Mouse (Mus musculus) kidney, embryonic 15.5 days (tissue): ENCODE measurements around the gene Cfap43. TPM values are rescaled to one million over a fixed set of nuclear protein-coding genes. Genes with fewer than 3 reads are reported as not detected.

Source experiments
- ATAC-seq: fragments of 200-750 bp; cut with Nextera tagmentation; replicated peaks from 2 replicates; pipeline ENCODE4 v1.8.0; 2017; ENCODE audit warnings: moderate TSS enrichment; ENCODE audit not compliant: low FRiP score
- H3K27ac ChIP-seq: fragments of 300-500 bp; sonication (generic); 2 replicates; pipeline ENCODE4 v1.5.1; 2015; ENCODE audit warnings: mild to moderate bottlenecking, inconsistent platforms
- H3K27me3 ChIP-seq: fragments of 300-500 bp; sonication (generic); 2 replicates; pipeline ENCODE4 v1.6.1; 2015; ENCODE audit warnings: inconsistent platforms
- H3K36me3 ChIP-seq: fragments of 300-500 bp; sonication (generic); 2 replicates; pipeline ENCODE4 v1.6.1; 2015; ENCODE audit warnings: inconsistent platforms
- H3K4me1 ChIP-seq: fragments of 300-500 bp; sonication (generic); 2 replicates; pipeline ENCODE4 v1.6.1; 2015; ENCODE audit warnings: inconsistent platforms
- H3K4me2 ChIP-seq: fragments of 300-500 bp; sonication (generic); 2 replicates; pipeline ENCODE4 v1.6.1; 2015; ENCODE audit warnings: moderate library complexity, mild to moderate bottlenecking, inconsistent platforms
- H3K4me3 ChIP-seq: fragments of 300-500 bp; sonication (generic); replicated peaks from 2 replicates; pipeline ENCODE4 v1.5.1; 2015; ENCODE audit warnings: mild to moderate bottlenecking, inconsistent platforms
- H3K9ac ChIP-seq: fragments of 300-500 bp; sonication (generic); 2 replicates; pipeline ENCODE4 v1.6.1; 2015; ENCODE audit warnings: mild to moderate bottlenecking, inconsistent platforms
- H3K9me3 ChIP-seq: fragments of 300-500 bp; sonication (generic); replicated peaks from 2 replicates; pipeline ENCODE4 v1.6.1; 2016; ENCODE audit warnings: inconsistent platforms
- WGBS: fragments of 180-500 bp; shearing (Covaris S2); methylation state at CpG from one replicate; pipeline ENCODE4 v1.1.7; 2015; ENCODE audit warnings: mixed read lengths; 5-methylcytosine and 5-hydroxymethylcytosine counted together
- polyA plus RNA-seq: library from polyadenylated mRNA; unstranded; fragments of >200 nt; fragmentation: Nextera tagmentation; extraction: Ambion mirVana; gene quantifications from 2 replicates; pipeline ENCODE4 v1.2.1, GENCODE M21; 2015

Cfap43 gene
- polyA plus RNA-seq, 1 experiment from 2014 or later = 0.06 TPM

GRCm38 (mm10) chr19:47898472-47899079, 20.5 kb downstream of the Cfap43 start:
- Histone ChIP-seq H3K27me3 (no peaks in the 10 kb centered on the region), H3K9ac (no peak overlapping the region)
- WGBS = 74% methylated on average over 8 of the region's 8 CpGs

GRCm38 (mm10) chr19:47893092-47893491, 26.0 kb downstream of the Cfap43 start:
- no peak overlapping the region for H3K4me3 ChIP-seq
- H3K9me3 ChIP-seq = no peaks in the 10 kb centered on the region
- H3K36me3 ChIP-seq = peaks cover 48% of the 10 kb centered on the region
- WGBS = 94% methylated on average over 6 of the region's 6 CpGs
- ATAC-seq = no peak
- H3K4me2 ChIP-seq = no peak overlapping the region
- peaks cover 35% of the 10 kb centered on the region for H3K4me1 ChIP-seq
- no peak overlapping the region for H3K27ac ChIP-seq
- H3K27me3 ChIP-seq = no peaks in the 10 kb centered on the region
- H3K9ac ChIP-seq = no peak overlapping the region

More at GRCm38 (mm10) chr19:47898472-47899079, 20.5 kb downstream of the Cfap43 start:
- no peak overlapping the region for H3K4me3 ChIP-seq
- H3K4me1 ChIP-seq = peaks cover 26% of the 10 kb centered on the region
- H3K4me2 ChIP-seq = no peak overlapping the region
- H3K36me3 ChIP-seq = peaks cover 48% of the 10 kb centered on the region
- H3K27ac ChIP-seq = no peak overlapping the region
- H3K9me3 ChIP-seq = no peaks in the 10 kb centered on the region
- no peak for ATAC-seq

- WGBS = 52% methylated on average over 11 of the region's 11 CpGs
- ATAC-seq = peak; percentile 53; the same call in 1 of the 2 replicates
These were observed 27.4 kb downstream of the Cfap43 start for GRCm38 (mm10) chr19:47891562-47892312.

GRCm38 (mm10) chr19:47890489-47891130, 28.5 kb downstream of the Cfap43 start:
- WGBS = 34% methylated on average over 10 of the region's 10 CpGs

More at GRCm38 (mm10) chr19:47891562-47892312, 27.4 kb downstream of the Cfap43 start:
- Histone ChIP-seq H3K4me1 (peaks cover 40% of the 10 kb centered on the region), H3K9ac (no peak overlapping the region), H3K36me3 (peaks cover 35% of the 10 kb centered on the region), H3K4me3 (no peak overlapping the region), H3K9me3 (no peaks in the 10 kb centered on the region), H3K27me3 (no peaks in the 10 kb centered on the region), H3K4me2 (no peak overlapping the region), H3K27ac (peak overlapping the region; percentile 89)

GRCm38 (mm10) chr19:47888037-47888436, 31.1 kb downstream of the Cfap43 start:
- no peaks in the 10 kb centered on the region for H3K9me3 ChIP-seq
- H3K4me2 ChIP-seq = no peak overlapping the region
- no peaks in the 10 kb centered on the region for H3K36me3 ChIP-seq
- no peak overlapping the region for H3K4me3 ChIP-seq
- H3K9ac ChIP-seq = no peak overlapping the region
- 93% methylated on average over 8 of the region's 8 CpGs for WGBS
- H3K27me3 ChIP-seq = no peaks in the 10 kb centered on the region
- ATAC-seq = no peak
- H3K27ac ChIP-seq = no peak overlapping the region
- peaks cover 71% of the 10 kb centered on the region for H3K4me1 ChIP-seq

More at GRCm38 (mm10) chr19:47890489-47891130, 28.5 kb downstream of the Cfap43 start:
- Histone ChIP-seq H3K4me3 (peak overlapping the region; percentile 3; the same call in 1 of the 2 replicates), H3K27ac (peak overlapping the region; percentile 89), H3K9ac (no peak overlapping the region), H3K9me3 (no peaks in the 10 kb centered on the region), H3K4me1 (peaks cover 50% of the 10 kb centered on the region), H3K4me2 (peak overlapping the region; percentile 33), H3K36me3 (peaks cover 24% of the 10 kb centered on the region), H3K27me3 (no peaks in the 10 kb centered on the region)
- ATAC-seq = peak; percentile 34

- no peaks in the 10 kb centered on the region for H3K9me3 ChIP-seq
- no peak overlapping the region for H3K4me2 ChIP-seq
- no peaks in the 10 kb centered on the region for H3K36me3 ChIP-seq
- no peak overlapping the region for H3K9ac ChIP-seq
- H3K27me3 ChIP-seq = no peaks in the 10 kb centered on the region
- no peak for ATAC-seq
- peak overlapping the region; percentile 61 for H3K27ac ChIP-seq
- H3K4me1 ChIP-seq = peaks cover 72% of the 10 kb centered on the region
- 86% methylated on average over 10 of the region's 10 CpGs for WGBS
- H3K4me3 ChIP-seq = no peak overlapping the region
These were observed 31.7 kb downstream of the Cfap43 start for GRCm38 (mm10) chr19:47887417-47887816.

- peak; percentile 49 for ATAC-seq
- no peaks in the 10 kb centered on the region for H3K36me3 ChIP-seq
- no peaks in the 10 kb centered on the region for H3K27me3 ChIP-seq
- H3K4me3 ChIP-seq = no peak overlapping the region
- H3K27ac ChIP-seq = peak overlapping the region; percentile 61
- H3K4me2 ChIP-seq = no peak overlapping the region
- WGBS = 37% methylated on average over 7 of the region's 7 CpGs
- peaks cover 64% of the 10 kb centered on the region for H3K4me1 ChIP-seq
- no peaks in the 10 kb centered on the region for H3K9me3 ChIP-seq
- no peak overlapping the region for H3K9ac ChIP-seq
These were observed 32.5 kb downstream of the Cfap43 start for GRCm38 (mm10) chr19:47886617-47887016.

GRCm38 (mm10) chr19:47885886-47886285, 33.2 kb downstream of the Cfap43 start:
- Histone ChIP-seq H3K9ac (no peak overlapping the region), H3K36me3 (no peaks in the 10 kb centered on the region), H3K9me3 (no peaks in the 10 kb centered on the region), H3K4me1 (peaks cover 56% of the 10 kb centered on the region), H3K27ac (peak overlapping the region; percentile 56), H3K4me3 (no peak overlapping the region), H3K4me2 (no peak overlapping the region), H3K27me3 (no peaks in the 10 kb centered on the region)
- WGBS = 75% methylated on average over 11 of the region's 11 CpGs
- no peak for ATAC-seq

GRCm38 (mm10) chr19:47885191-47885743, 33.8 kb downstream of the Cfap43 start:
- Histone ChIP-seq H3K9ac (no peak overlapping the region), H3K4me3 (no peak overlapping the region), H3K36me3 (no peaks in the 10 kb centered on the region), H3K9me3 (no peaks in the 10 kb centered on the region), H3K4me2 (no peak overlapping the region), H3K4me1 (peaks cover 50% of the 10 kb centered on the region), H3K27ac (no peak overlapping the region), H3K27me3 (no peaks in the 10 kb centered on the region)
- WGBS = 59% methylated on average over 7 of the region's 7 CpGs
- ATAC-seq = no peak

GRCm38 (mm10) chr19:47884296-47885085, 34.6 kb downstream of the Cfap43 start:
- no peaks in the 10 kb centered on the region for H3K36me3 ChIP-seq
- ATAC-seq = no peak
- H3K4me1 ChIP-seq = peaks cover 42% of the 10 kb centered on the region
- H3K9ac ChIP-seq = no peak overlapping the region
- H3K27me3 ChIP-seq = no peaks in the 10 kb centered on the region
- H3K4me2 ChIP-seq = no peak overlapping the region
- no peak overlapping the region for H3K27ac ChIP-seq
- 73% methylated on average over 13 of the region's 13 CpGs for WGBS
- no peaks in the 10 kb centered on the region for H3K9me3 ChIP-seq
- no peak overlapping the region for H3K4me3 ChIP-seq

- Histone ChIP-seq H3K27me3 (no peaks in the 10 kb centered on the region), H3K4me2 (no peak overlapping the region), H3K4me1 (peaks cover 41% of the 10 kb centered on the region), H3K9me3 (no peaks in the 10 kb centered on the region), H3K36me3 (no peaks in the 10 kb centered on the region), H3K4me3 (no peak overlapping the region), H3K9ac (no peak overlapping the region), H3K27ac (no peak overlapping the region)
- ATAC-seq = peak; percentile 22; the same call in 1 of the 2 replicates
- WGBS = 51% methylated on average over 9 of the region's 9 CpGs
These were observed 36.2 kb downstream of the Cfap43 start for GRCm38 (mm10) chr19:47882882-47883254.
